Mouse (Mus musculus) urinary bladder, adult 2 months (tissue): ENCODE data around the gene Pde8b. TPM values are rescaled to one million over a fixed set of nuclear protein-coding genes. Genes with fewer than 3 reads are reported as not detected.

Experiments
- DNase-seq: peaks from one replicate; pipeline ENCODE4 v3.0.0; 2022; ENCODE audit warnings: low spot score
- polyA plus RNA-seq: library from polyadenylated mRNA; depleted of rRNA; stranded (reverse); fragments of >200 nt; gene quantifications from 2 replicates; pipeline ENCODE4 v1.2.3, GENCODE M21; 2012; rRNA removed

The Pde8b gene
- polyA plus RNA-seq, 1 experiment: 2.1 TPM

DNA sequence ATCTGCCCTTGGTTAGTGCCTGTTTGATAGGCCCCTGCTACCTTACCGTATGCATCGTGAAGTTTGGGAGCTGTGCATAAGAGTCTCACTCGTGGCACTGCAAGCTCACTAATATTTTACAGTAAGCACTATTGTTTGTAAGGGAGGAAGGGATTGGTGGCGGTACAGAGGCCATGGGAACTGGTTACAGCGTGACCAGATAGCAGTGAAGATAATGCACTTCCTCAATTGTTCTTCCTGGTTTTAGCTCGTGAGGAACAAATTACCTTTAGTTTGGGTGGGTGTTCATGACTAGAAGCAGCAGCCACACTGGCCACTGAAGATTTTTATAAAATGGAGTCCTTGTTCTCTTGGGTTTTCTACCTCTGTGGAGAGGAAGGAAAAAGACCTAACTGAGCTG, 230.8 kb downstream of the Pde8b start:
- no peak for DNase-seq

DNA sequence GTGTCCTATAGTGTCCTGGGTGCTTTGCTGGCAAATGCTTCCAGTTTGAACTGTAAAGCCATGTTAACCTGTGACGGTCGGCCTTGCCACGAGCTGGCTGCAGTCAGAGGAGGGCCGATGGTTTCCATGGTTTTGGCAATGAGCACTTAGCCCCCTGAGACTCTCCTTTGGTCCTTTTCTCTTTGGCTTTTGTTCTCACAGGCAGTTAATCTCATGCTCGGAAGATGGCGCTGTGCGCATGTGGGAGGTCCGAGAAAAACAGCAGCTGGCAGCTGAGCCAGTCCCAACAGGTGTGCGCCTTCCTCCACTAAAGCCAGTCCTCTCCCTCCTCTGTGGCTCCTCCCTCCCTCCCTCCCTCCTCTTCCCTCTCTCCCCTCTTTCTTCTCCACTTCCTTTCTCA, 232.2 kb downstream of the Pde8b start:
- DNase-seq: no peak

DNA sequence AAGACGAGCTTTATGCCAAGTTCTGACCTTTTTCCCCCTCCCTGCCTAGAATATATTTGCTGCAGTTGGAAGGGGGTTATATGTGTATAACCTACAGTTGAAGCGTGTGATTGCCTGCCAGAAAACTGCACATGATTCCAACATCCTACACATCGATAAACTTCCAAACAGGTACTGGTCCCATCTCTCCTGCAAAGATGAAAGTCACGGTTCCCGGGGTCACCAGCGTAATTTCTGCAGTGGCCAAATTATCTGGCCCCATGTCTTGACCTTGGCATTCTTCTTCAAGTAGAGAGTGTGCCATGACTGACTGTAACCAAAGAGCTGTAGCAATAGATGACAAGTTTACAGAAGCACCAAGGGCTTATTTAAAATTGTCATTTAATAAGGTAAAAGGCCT, 232.9 kb downstream of the Pde8b start:
- no peak for DNase-seq

DNA sequence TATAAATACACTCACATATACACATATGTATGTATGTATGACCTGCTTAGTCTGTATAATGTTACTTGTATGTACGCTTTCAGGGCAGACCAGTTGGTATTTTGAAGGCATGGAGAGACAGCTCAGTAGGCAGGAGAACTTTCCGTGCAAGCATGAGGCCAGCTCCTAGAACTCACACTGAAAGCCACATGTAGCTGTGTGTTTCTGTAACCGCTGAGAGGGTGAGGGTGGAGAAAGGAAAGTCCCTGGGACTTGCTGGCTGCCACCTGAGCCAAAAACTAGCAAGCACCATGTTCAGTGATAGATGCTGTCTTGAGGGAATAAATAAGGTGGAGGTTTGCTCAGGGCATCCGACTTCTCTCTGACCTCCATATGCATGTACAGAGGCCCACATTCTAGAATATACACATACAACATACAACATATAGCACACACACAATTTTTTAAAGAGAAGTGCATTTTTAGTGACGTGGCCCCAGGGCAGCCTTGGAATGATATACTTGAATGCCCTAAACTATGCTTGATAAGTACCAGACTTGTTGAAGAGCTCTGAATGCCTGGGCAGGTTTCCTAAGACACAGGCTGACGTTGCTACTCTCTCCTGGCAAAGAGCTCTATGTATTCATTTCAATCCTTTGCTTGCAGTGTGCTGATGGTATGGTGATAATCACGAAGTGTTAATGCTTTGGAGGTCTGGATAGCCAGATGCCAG, 238.4 kb downstream of the Pde8b start:
- DNase-seq: no peak

DNA sequence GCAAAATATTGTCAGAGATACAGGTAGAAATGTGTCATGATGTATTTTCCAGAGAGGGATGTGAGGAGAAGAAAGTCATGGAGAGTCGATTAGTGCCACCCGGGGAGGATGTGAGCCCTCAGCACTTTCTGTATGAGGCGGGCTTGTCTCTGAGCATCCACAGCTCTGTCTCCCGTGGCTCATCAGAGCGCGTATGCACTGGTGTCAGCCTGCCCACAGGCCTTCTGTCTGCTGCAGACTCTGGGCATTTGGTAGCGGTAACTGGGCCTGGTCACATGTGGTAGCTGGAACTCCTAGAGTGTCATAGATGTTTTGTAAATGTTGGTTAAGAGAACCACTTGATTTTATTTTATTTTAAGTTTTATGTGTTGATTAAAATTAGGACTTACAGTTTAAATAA, 240.9 kb downstream of the Pde8b start:
- DNase-seq: no peak

DNA sequence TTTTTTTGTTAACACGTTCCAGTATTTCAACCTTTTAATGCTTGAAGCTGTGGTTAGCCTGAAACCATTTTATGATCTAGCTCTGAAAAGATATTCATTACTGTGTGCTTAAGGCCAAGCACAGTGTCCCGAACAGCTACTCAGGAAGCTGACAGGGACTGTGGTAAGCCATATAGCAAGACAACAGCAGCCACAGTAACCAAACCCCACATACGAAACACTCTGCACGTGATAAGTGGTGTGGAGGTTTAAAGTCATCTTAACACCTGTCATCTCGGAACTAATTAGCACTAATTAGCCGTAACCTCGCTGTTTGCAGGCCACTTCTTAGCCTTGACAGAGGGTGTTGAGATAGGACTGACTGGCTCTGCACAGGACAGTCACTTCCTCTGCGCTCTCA, 242.9 kb downstream of the Pde8b start:
- DNase-seq: no peak

DNA sequence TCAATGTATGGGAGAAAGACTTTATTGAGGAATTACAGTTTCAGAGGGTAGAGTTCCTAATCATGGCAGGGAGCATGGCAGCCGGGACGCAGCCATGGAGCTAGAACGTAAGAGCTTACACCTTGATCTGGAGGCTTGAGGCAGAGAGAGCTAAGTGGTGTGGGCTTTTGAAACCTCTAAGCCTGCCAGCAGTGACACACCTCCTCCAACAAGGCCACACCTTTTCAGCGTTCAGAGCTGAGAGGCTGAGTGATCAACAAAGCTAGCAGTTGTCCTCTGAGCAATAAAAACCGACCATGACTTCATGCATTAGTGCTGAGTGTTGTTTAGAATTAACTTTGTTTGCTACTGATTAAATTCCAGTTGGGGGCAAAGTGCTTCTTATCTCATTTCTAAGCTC, 259.6 kb downstream of the Pde8b start:
- DNase-seq: no peak

DNA sequence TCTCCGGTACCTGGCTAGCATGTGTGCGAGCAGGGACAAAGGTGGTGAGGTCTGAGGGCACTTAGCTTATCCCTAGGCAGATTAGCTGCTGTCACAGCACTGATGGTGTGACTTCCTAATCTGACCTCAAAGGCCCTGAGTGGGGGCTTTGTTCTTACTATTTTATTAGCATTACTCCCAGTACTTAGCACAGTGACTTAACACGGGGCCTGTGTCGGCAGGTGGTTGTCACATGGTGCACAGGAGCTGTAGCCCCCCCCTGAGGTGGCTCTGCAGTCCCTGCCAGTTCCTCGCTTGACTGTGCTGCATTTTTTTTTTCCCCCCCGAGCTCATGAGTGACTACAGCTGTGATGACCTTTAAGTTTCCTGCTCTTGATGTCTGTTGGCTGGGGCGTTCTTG, 271.1 kb downstream of the Pde8b start:
- no peak for DNase-seq

DNA sequence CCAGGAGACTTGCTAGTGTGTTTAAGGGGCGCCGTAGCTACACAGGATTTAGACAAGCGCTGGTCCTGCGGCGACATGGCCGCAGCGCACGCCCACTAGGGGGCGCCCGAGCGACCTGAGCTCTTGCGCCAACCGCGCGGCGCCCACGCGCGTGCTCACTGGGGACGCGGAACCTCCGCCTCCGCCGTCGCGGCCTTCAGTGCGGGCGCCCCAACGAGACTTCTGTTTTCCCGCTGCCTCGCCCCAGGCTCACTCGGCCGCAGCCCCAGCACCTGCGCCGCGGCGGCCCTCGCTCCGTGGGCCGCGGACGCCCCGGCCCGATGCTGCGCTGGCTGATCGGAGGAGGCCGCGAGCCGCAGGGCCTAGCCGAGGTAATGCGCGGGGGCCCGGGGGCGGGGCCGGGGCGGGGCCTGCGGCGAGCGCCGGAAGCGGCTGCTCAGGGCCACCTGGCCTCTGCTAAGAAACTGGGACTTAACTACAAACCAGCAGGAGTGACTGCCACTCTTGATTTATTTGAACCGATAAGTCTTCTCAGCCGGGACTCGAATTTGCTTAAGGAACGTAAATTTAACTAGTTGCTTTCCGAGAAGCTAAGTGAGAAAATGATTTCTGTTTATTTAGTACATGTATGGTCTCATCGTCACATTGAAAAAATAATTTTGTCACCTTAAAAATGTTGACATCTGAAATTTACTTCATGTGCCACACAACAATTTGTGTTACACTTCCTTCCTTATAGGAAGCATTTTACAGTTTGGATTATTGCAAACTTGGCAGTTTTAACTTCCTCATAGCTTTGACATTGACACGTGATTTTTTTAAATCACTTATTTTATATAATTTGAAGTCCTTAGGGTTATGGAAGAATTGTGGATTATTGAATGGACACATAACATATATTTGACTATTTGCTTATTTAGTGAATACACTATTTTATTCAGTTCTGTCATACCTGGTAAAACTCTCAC, 273.6 kb downstream of the Pde8b start, which contains the start of gene Wdr41:
Gene Wdr41, plus strand, starts transcription at position 126 of the 968 bp plus-strand sequence.
- DNase-seq: peak; percentile 84

DNA sequence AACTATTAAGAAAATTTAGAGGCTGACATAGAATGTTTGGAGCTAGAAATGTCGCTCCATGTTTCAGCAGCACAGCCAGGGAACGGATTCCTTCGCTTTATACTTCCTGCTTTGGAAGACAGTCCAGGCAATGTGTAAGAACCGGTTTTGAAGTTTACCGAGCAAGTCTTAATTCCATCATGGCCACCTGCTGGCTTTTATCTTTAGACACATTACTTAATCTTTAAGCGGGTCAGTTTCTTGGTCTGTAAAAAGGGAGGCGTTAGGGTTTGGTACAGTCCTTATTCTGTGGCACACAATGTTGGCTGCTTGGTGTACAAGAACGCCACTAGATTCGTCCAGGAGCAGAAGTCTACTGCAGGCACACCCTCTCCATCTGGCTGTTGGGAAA, 274.3 kb downstream of the Pde8b start:
- no peak for DNase-seq

Other genes starting within 250 kb of the Pde8b start
- 27.0 and 30.4 TPM in 2 replicates for gene Zbed3, start 73.3 kb upstream of the Pde8b start, polyA plus RNA-seq
- gene Aggf1, start 125.0 kb upstream of the Pde8b start, polyA plus RNA-seq: 26.2 and 27.0 TPM in 2 replicates
- 3.1 and 4.0 TPM in 2 replicates for gene Crhbp, start 194.6 kb upstream of the Pde8b start, polyA plus RNA-seq
- gene S100z, start 228.4 kb upstream of the Pde8b start, polyA plus RNA-seq: 0.25 TPM in 1 of 2 replicates, not detected in the other